Mouse (Mus musculus) kidney, adult 2 months (tissue): ENCODE results near the gene Cfdp1. TPM values are rescaled to one million over a fixed set of nuclear protein-coding genes. Genes with fewer than 3 reads are reported as not detected.
A peak's percentile ranks its signal among the peaks of the same experiment; 100 is the strongest.

Experiments used
- DNase-seq: peaks from one replicate; pipeline ENCODE4 v3.0.0; 2021
- H3K27ac ChIP-seq: fragments of 200-500 bp; 2 replicates; pipeline ENCODE4 v1.5.1; 2012; ENCODE audit warnings: low read depth, low read length, control low read depth, inconsistent platforms; ENCODE audit not compliant: insufficient read depth
- H3K27me3 ChIP-seq: fragments of 200-500 bp; replicated peaks from 2 replicates; pipeline ENCODE4 v1.6.1; 2012; ENCODE audit warnings: mild to moderate bottlenecking, moderate library complexity, low read length, inconsistent platforms; ENCODE audit not compliant: control insufficient read depth, insufficient read depth
- H3K36me3 ChIP-seq: fragments of 200-500 bp; 2 replicates; pipeline ENCODE4 v1.6.1; 2012; ENCODE audit warnings: mild to moderate bottlenecking, moderate library complexity, low read length, inconsistent platforms; ENCODE audit not compliant: control insufficient read depth, insufficient read depth
- H3K4me1 ChIP-seq: fragments of 200-500 bp; 2 replicates; pipeline ENCODE4 v1.6.1; 2011; ENCODE audit warnings: low read length; ENCODE audit not compliant: control insufficient read depth, insufficient read depth
- H3K4me3 ChIP-seq: fragments of 200-500 bp; 2 replicates; pipeline ENCODE4 v1.5.1; 2011; ENCODE audit warnings: mild to moderate bottlenecking, low read depth, low read length, control low read depth; ENCODE audit not compliant: insufficient read depth
- CTCF ChIP-seq: fragments of 200-500 bp; conservative IDR thresholded peaks from 2 replicates; pipeline ENCODE4 v1.5.1; 2011; ENCODE audit warnings: low read depth, mild to moderate bottlenecking, control low read depth, low read length, moderate library complexity, mixed read lengths; ENCODE audit not compliant: insufficient read depth, insufficient read length
- POLR2A ChIP-seq: fragments of 200-500 bp; IDR thresholded peaks from one replicate; pipeline ENCODE4 v1.6.1; 2011; ENCODE audit warnings: low read depth, low read length, control low read depth
- WGBS: fragments of 180-500 bp; shearing (Covaris S2); methylation state at CpG from one replicate; pipeline ENCODE4 v1.1.7; 2018; 5-methylcytosine and 5-hydroxymethylcytosine counted together
- polyA plus RNA-seq: library from polyadenylated mRNA; depleted of rRNA; stranded (reverse); fragments of >200 nt; gene quantifications from 2 replicates; pipeline ENCODE4 v1.2.3, GENCODE M21; 2012

Gene Cfdp1
- polyA plus RNA-seq, 1 experiment, result 12.5 TPM

- peaks cover 5% of the 10 kb centered on the region; the same call in 1 of the 2 replicates for H3K4me1 ChIP-seq
- peak; percentile 80 for DNase-seq
- H3K27me3 ChIP-seq, result no peaks in the 10 kb centered on the region
- 40% methylated on average over 7 of the region's 7 CpGs for WGBS
- H3K4me3 ChIP-seq, result no peak overlapping the region
- H3K36me3 ChIP-seq, result no peaks in the 10 kb centered on the region
- TF ChIP-seq POLR2A (no peak), CTCF (no peak)
- no peak overlapping the region for H3K27ac ChIP-seq
These were observed 74.4 kb downstream of the Cfdp1 start for GRCm38 (mm10) chr8:111779690-111780089.

- WGBS, result 83% methylated on average over 7 of the region's 7 CpGs
- no peak for TF ChIP-seq CTCF
- DNase-seq, result no peak
- no peak overlapping the region for H3K27ac ChIP-seq
- peaks cover 5% of the 10 kb centered on the region; the same call in 1 of the 2 replicates for H3K4me1 ChIP-seq
- H3K36me3 ChIP-seq, result no peaks in the 10 kb centered on the region
- H3K4me3 ChIP-seq, result no peak overlapping the region
- no peaks in the 10 kb centered on the region for H3K27me3 ChIP-seq
These were observed 75.3 kb downstream of the Cfdp1 start for GRCm38 (mm10) chr8:111778801-111779200.

DNA sequence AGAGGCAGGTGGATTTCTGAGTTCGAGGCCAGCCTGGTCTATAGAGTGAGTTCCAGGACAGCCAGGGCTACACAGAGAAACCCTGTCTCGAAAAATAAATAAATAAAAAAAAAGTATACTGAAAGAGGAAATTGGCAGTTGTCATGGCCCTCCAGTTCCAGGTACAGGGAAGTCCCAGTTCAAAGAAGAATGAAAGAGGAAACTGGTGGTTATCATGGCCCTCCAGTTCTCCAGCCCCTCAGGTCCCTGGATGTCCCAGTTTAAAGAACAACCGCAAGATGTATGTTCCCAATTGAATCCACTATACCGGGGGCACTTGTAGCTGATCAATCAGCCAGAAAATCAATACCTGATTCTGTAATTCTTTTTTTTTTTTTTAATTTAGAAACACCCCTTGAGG lies 77.6 kb downstream of the Cfdp1 start:
- 95% methylated on average over 4 of the region's 4 CpGs for WGBS

GRCm38 (mm10) chr8:111775766-111776165 lies 78.3 kb downstream of the Cfdp1 start:
- Histone ChIP-seq H3K27me3 (no peaks in the 10 kb centered on the region), H3K27ac (no peak overlapping the region), H3K4me3 (no peak overlapping the region), H3K36me3 (no peaks in the 10 kb centered on the region), H3K4me1 (peaks cover 5% of the 10 kb centered on the region; the same call in 1 of the 2 replicates)
- 88% methylated on average over 6 of the region's 6 CpGs for whole genome bisulfite sequencing
- no peak for TF ChIP-seq POLR2A
- TF ChIP-seq CTCF, result no peak
- DNase-seq, result no peak

More for the DNA sequence above, 77.6 kb downstream of the Cfdp1 start:
- no peaks in the 10 kb centered on the region for H3K36me3 ChIP-seq
- no peak overlapping the region for H3K4me3 ChIP-seq
- H3K27me3 ChIP-seq, result no peaks in the 10 kb centered on the region
- peaks cover 5% of the 10 kb centered on the region; the same call in 1 of the 2 replicates for H3K4me1 ChIP-seq
- no peak overlapping the region for H3K27ac ChIP-seq
- no peak for TF ChIP-seq CTCF
- TF ChIP-seq POLR2A, result no peak
- DNase-seq, result no peak

GRCm38 (mm10) chr8:111773476-111773875 lies 80.6 kb downstream of the Cfdp1 start:
- no peak for DNase-seq
- H3K36me3 ChIP-seq, result no peaks in the 10 kb centered on the region
- H3K27me3 ChIP-seq, result no peaks in the 10 kb centered on the region
- TF ChIP-seq POLR2A (no peak), CTCF (no peak)
- H3K27ac ChIP-seq, result no peak overlapping the region
- WGBS, result 94% methylated on average over 5 of the region's 5 CpGs
- H3K4me1 ChIP-seq, result no peaks in the 10 kb centered on the region
- no peak overlapping the region for H3K4me3 ChIP-seq

DNA sequence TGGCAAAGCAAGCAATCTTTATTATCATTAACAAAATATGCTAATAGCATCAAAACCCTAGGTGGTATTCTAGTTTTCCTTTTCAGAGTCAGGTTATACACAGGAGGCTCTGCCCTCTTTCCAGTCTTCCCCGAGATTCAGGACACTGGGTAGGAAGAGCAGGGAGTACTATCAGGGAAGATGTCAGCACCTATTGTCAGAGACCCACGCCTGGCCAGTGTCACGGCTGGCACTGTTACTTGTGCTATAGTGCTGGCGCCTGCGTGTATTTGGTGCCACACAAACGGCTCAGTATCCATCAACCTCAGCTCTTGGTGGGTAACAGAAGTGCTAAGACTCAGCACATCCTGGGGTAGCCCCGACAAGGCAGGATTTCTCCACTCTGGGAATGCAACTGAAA lies 81.0 kb downstream of the Cfdp1 start:
- no peaks in the 10 kb centered on the region for H3K36me3 ChIP-seq
- DNase-seq, result no peak

DNA sequence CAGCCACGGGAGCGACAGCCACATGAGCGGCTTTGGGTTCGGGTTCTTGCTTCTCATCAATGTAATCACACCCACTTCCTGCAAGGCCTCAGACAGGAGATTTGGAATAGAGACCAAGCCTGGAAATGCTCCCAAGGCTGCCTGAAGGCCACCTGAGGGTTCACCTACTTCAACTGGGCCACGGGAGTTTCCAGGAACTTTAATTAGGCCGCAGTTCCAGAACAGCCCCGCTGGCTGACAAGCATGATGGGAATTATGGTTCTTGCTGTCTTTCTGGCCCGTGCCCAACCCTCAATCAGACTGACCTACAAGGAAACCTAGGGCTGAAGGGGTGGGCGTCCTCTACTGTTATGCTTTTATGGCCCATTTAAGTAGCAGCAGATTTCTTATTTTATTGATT lies 82.0 kb downstream of the Cfdp1 start:
- DNase-seq, result peak; percentile 32
- TF ChIP-seq POLR2A (no peak), CTCF (no peak)
- Histone ChIP-seq H3K27ac (no peak overlapping the region), H3K4me3 (no peak overlapping the region), H3K4me1 (no peaks in the 10 kb centered on the region), H3K27me3 (no peaks in the 10 kb centered on the region), H3K36me3 (no peaks in the 10 kb centered on the region)
- WGBS, result 67% methylated on average over 9 of the region's 9 CpGs

More for the DNA sequence above, 81.0 kb downstream of the Cfdp1 start:
- H3K4me3 ChIP-seq, result no peak overlapping the region
- no peak for TF ChIP-seq CTCF
- no peak for TF ChIP-seq POLR2A
- 92% methylated on average over 7 of the region's 7 CpGs for WGBS
- no peak overlapping the region for H3K27ac ChIP-seq
- no peaks in the 10 kb centered on the region for H3K27me3 ChIP-seq
- no peaks in the 10 kb centered on the region for H3K4me1 ChIP-seq

- no peak for TF ChIP-seq POLR2A
- TF ChIP-seq CTCF, result no peak
- DNase-seq, result no peak
- no peak overlapping the region for H3K27ac ChIP-seq
- no peaks in the 10 kb centered on the region for H3K27me3 ChIP-seq
- no peaks in the 10 kb centered on the region for H3K36me3 ChIP-seq
- H3K4me1 ChIP-seq, result no peaks in the 10 kb centered on the region
- WGBS, result 92% methylated on average over 6 of the region's 6 CpGs
- no peak overlapping the region for H3K4me3 ChIP-seq
These were observed 82.5 kb downstream of the Cfdp1 start for GRCm38 (mm10) chr8:111771625-111772020.
